Mouse (Mus musculus): Measurements from ENCODE around the gene Rabggtb. TPM values are rescaled to one million over a fixed set of nuclear protein-coding genes. Genes with fewer than 3 reads are reported as not detected.

The Rabggtb gene
- polyA plus RNA-seq (2016; fragmentation: Nextera tagmentation; extraction: Ambion mirVana): 47.2 and 50.7 TPM in 2 replicates

DNA sequence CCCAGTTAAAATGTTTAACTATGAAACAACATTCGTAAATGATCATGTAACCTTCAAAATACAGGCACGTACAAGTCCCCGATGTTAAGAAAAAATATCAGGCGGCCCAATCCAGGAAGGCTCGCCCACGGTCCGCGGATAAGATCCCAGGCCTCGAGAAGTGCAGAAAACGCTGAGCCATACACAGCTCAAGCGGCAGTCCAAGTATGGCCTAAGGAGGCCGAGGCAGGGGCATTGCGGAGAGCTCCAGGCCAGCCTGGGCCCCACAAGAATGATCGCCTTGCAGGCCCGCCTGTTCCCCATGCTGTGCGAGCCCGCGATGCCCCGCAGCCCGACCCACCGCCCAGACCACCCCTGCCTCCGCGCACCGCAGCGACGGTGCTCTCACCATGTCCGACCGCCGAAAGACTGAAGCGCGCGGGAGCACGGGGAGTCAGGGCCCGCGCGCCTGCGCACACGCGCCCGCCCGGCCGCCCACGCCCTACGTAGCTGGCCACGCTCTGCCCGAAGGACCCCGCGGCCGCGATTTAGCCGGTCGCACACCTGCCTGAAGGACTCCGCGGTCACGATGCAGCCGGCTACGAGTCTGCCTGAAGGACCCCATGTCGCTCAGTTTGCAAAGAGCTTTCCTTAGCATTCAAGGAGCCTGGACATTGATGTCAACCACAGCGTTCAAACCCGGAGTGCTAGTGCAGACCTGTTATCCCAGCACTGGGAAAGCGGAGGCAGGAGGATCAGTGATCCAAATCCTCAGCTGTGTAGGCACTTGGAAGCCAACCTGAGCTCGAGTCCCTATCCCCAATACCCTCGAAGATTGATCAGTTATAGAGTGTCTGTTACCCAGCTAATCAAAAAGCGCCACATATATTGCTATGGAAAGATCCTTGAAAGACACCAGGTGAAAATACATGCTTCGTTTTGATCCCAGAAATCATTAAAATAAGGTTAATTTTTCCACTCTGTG lies at the start of gene Rabggtb:
TSS of gene Rabggtb (minus strand) at position 464 of the 964 bp plus-strand sequence.
- peaks cover 43% of the 10 kb centered on the region for H3K4me1 ChIP-seq
- DNase-seq (ENCODE audit: low spot score): peak; percentile 97
- H3K27me3 ChIP-seq (ENCODE audit: low read depth, poor library complexity, severe bottlenecking): no peaks in the 10 kb centered on the region
- WGBS: under 1% methylated on average over 65 of the region's 65 CpGs
- peak within 1 kb of the TSS; percentile 80 for H3K4me3 ChIP-seq
- H3K36me3 ChIP-seq: peaks cover 38% of the 10 kb centered on the region
- H3K27ac ChIP-seq: peak within 1 kb of the TSS; percentile 96
- no peaks in the 10 kb centered on the region for H3K9me3 ChIP-seq (replicated peaks)

DNA sequence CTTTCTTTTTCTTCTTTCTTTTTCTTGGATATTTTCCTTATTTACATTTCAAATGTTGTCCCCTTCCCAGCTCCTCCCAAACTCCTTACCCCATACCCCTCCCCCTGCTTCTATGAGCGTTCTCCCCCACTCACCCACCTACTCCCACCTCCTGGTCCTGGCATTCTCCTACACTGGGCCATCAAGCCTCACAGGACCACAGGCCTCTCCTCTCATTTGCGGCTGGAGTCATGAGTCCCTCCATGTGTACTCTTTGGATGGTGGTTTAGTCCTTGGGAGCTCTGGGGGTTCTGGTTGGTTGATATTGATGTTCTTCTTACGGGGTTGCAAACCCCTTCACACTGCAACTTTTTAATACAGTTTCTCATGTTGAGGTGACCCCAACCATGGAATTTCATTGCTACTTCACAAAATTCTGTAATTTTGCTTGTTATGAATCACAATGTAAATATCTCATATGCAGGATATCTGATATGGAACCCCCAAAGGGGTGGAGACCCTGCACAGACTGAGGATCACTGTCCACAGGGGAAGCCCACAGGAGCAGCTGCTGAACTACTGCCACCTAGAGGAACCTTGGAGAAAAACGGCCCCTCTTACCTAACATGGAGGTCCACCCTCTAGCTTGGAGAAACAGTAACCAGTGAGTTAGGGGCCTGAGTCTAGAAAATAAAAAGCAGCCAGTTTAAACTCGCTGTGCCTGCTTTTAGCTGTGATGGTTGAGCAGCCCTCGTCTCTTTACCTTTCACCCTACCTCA lies 49.0 kb upstream of the Rabggtb start:
- Histone ChIP-seq H3K4me1 (no peaks in the 10 kb centered on the region), H3K27ac (no peak overlapping the region), H3K4me3 (no peak overlapping the region), H3K9me3 (replicated peaks) (no peaks in the 10 kb centered on the region), H3K27me3 (ENCODE audit: low read depth, poor library complexity, severe bottlenecking) (no peaks in the 10 kb centered on the region), H3K36me3 (no peaks in the 10 kb centered on the region)
- DNase-seq (ENCODE audit: low spot score): no peak
- WGBS: 73% methylated on average over 6 of the region's 6 CpGs

DNA sequence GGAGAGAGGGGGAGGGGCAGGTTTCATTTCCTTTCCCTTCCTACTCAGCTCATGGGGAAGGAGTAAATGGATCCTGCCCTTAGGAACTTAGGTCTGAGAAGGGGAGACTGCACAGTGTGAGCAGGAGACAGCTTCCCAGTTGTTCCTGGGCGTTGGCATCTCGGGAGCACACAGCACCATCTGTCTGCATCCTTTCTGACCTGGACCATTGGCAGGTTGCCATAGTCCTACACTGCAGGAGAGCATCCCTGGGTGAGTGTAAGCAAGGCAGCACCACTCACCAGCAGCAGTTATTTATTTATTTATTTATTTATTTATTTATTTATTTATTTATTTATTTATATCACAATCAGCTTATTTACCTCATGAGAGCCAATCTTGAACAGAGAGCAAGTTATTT lies 48.1 kb upstream of the Rabggtb start:
- 84% methylated on average over 2 of the region's 2 CpGs for WGBS
- no peaks in the 10 kb centered on the region for H3K36me3 ChIP-seq
- no peak for DNase-seq (ENCODE audit: low spot score)

DNA sequence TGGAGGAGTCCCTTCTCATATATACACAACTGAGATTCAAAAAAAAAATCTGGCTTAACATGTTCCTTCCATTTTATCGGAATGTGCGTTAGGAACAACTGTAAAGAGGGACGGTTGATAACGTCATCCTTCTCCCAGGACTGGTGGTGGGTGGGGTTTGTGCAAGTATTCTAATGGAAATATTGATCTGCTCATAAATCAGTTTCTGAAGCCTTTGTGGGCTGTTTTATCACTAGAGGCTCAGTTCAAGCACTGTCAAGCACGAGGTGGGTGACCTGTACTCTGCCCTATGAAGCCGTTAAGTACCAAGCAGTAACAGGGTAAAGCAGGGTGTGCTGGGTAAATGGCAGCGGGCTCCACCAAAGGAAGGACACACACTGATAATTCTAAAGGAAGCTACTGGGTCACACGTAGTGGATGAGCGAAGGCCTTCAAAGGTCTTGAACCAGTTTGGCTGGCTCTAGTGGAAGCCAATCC lies 47.0 kb upstream of the Rabggtb start:
- Histone ChIP-seq H3K27me3 (ENCODE audit: low read depth, poor library complexity, severe bottlenecking) (no peaks in the 10 kb centered on the region), H3K9me3 (replicated peaks) (no peaks in the 10 kb centered on the region), H3K4me1 (no peaks in the 10 kb centered on the region), H3K36me3 (no peaks in the 10 kb centered on the region), H3K4me3 (no peak overlapping the region), H3K27ac (no peak overlapping the region)
- DNase-seq (ENCODE audit: low spot score): no peak
- WGBS: 86% methylated on average over 9 of the region's 9 CpGs

More for the DNA sequence above, 48.1 kb upstream of the Rabggtb start:
- H3K27me3 ChIP-seq (ENCODE audit: low read depth, poor library complexity, severe bottlenecking): no peaks in the 10 kb centered on the region
- no peak overlapping the region for H3K4me3 ChIP-seq
- H3K9me3 ChIP-seq (replicated peaks): no peaks in the 10 kb centered on the region
- no peaks in the 10 kb centered on the region for H3K4me1 ChIP-seq
- no peak overlapping the region for H3K27ac ChIP-seq

GRCm38 (mm10) chr3:153959035-153959730 lies 46.4 kb upstream of the Rabggtb start:
- Histone ChIP-seq H3K27ac (no peak overlapping the region), H3K27me3 (ENCODE audit: low read depth, poor library complexity, severe bottlenecking) (no peaks in the 10 kb centered on the region), H3K9me3 (replicated peaks) (no peaks in the 10 kb centered on the region), H3K4me1 (no peaks in the 10 kb centered on the region), H3K4me3 (no peak overlapping the region), H3K36me3 (no peaks in the 10 kb centered on the region)
- no peak for DNase-seq (ENCODE audit: low spot score)
- 100% methylated on average over 1 of the region's 1 CpGs for WGBS

DNA sequence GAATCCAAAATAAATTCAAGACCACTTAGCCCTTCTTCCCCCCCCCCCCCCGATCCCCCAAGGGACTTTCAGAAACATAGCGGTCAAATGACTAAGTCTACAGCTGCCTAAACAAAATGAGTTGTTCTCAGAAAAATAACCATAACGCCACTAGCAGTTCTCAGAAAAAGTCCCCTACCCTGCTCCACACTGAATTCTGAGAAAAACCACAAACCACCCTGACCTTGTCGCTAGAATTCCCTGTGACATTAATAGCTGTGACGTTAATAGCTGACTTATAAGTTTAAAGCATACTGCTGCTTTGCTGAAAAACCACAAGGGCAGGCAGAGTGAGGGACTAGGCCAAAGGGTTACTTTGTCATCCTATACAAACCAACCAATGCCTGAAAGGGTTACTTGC lies 45.1 kb upstream of the Rabggtb start:
- Histone ChIP-seq H3K27me3 (ENCODE audit: low read depth, poor library complexity, severe bottlenecking) (no peaks in the 10 kb centered on the region), H3K27ac (no peak overlapping the region), H3K4me3 (no peak overlapping the region), H3K9me3 (replicated peaks) (no peaks in the 10 kb centered on the region), H3K4me1 (no peaks in the 10 kb centered on the region), H3K36me3 (no peaks in the 10 kb centered on the region)
- 94% methylated on average over 5 of the region's 5 CpGs for WGBS
- DNase-seq (ENCODE audit: low spot score): no peak

GRCm38 (mm10) chr3:153948176-153948575 lies 35.4 kb upstream of the Rabggtb start:
- H3K4me1 ChIP-seq: peaks cover 16% of the 10 kb centered on the region
- no peaks in the 10 kb centered on the region for H3K9me3 ChIP-seq (replicated peaks)
- no peaks in the 10 kb centered on the region for H3K27me3 ChIP-seq (ENCODE audit: low read depth, poor library complexity, severe bottlenecking)
- no peaks in the 10 kb centered on the region for H3K36me3 ChIP-seq
- DNase-seq (ENCODE audit: low spot score): no peak
- H3K4me3 ChIP-seq: no peak overlapping the region
- WGBS: 62% methylated on average over 2 of the region's 2 CpGs
- no peak overlapping the region for H3K27ac ChIP-seq

DNA sequence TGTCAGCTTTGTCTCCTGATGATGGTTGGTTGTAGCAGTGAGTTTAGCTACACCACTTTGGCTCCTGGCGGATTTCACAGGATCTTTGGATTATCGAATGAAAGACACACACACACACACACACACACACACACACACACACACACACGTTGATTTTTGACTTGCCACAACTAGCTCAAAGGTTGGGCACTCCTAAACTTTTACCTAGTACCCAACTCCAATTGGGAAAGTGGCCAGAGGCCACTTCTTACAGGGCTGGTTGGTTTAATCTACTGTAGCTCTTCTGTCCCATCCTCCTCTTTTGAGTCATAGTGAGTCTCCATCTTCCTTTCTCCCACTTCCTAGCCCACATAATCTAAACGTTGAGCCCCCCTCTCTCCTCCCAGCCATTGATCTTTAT lies 34.5 kb upstream of the Rabggtb start:
- Histone ChIP-seq H3K9me3 (replicated peaks) (no peaks in the 10 kb centered on the region), H3K27ac (no peak overlapping the region), H3K36me3 (no peaks in the 10 kb centered on the region), H3K27me3 (ENCODE audit: low read depth, poor library complexity, severe bottlenecking) (no peaks in the 10 kb centered on the region), H3K4me3 (no peak overlapping the region), H3K4me1 (peaks cover 23% of the 10 kb centered on the region)
- 82% methylated on average over 4 of the region's 4 CpGs for WGBS
- no peak for DNase-seq (ENCODE audit: low spot score)

DNA sequence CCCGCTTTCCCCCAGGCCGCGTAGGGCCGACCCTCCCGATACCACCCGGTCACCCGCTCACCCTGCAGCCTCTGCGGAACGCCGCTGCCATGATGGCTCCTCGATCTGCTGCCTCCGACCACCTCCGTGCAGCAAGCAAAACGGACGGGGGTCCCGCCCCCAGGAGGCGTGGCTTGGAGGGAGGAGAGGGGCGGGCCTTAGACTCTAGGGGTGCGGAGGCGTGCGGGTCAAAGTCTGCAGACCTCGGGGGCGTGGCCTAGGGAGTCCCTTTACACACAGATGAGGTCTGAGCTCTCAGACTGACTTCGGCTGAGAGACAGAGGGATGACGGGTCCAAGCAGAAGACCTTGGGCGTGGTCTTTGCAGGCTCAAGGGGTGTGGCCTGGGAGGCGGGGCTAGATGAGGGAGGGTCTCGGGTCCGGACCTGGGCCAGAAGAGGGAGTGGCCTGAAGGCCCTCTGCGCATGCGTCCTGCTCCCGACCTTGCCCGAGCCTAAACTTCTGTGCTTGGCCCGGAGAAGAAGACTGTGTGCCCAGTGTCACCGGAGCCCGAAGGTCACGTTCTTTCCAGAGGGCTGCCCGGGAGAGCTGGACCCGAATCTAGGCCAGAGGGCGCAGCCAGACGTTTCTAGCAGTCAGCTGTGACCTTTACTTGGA lies 31.7 kb upstream of the Rabggtb start, which contains the start of gene Acadm:
TSS of gene Acadm (minus strand) at position 298 of the 656 bp plus-strand sequence.
- Histone ChIP-seq H3K36me3 (peaks cover 9% of the 10 kb centered on the region), H3K27me3 (ENCODE audit: low read depth, poor library complexity, severe bottlenecking) (no peaks in the 10 kb centered on the region), H3K9me3 (replicated peaks) (no peaks in the 10 kb centered on the region), H3K4me1 (peaks cover 23% of the 10 kb centered on the region), H3K27ac (peak within 1 kb of the TSS; percentile 90), H3K4me3 (peak within 1 kb of the TSS; percentile 81)
- under 1% methylated on average over 41 of the region's 41 CpGs for WGBS
- peak; percentile 99 for DNase-seq (ENCODE audit: low spot score)

- Histone ChIP-seq H3K36me3 (peaks cover 12% of the 10 kb centered on the region), H3K4me3 (peak overlapping the region; percentile 81), H3K4me1 (peaks cover 23% of the 10 kb centered on the region), H3K9me3 (replicated peaks) (no peaks in the 10 kb centered on the region), H3K27ac (peak overlapping the region; percentile 90), H3K27me3 (ENCODE audit: low read depth, poor library complexity, severe bottlenecking) (no peaks in the 10 kb centered on the region)
- WGBS: under 1% methylated on average over 19 of the region's 19 CpGs
- DNase-seq (ENCODE audit: low spot score): no peak
These were observed 31.1 kb upstream of the Rabggtb start for GRCm38 (mm10) chr3:153943901-153944334.

GRCm38 (mm10) chr3:153943003-153943640 lies 30.3 kb upstream of the Rabggtb start:
- WGBS: 74% methylated on average over 12 of the region's 12 CpGs
- H3K27ac ChIP-seq: no peak overlapping the region
- peaks cover 20% of the 10 kb centered on the region for H3K36me3 ChIP-seq
- no peak for DNase-seq (ENCODE audit: low spot score)
- H3K9me3 ChIP-seq (replicated peaks): no peaks in the 10 kb centered on the region
- H3K27me3 ChIP-seq (ENCODE audit: low read depth, poor library complexity, severe bottlenecking): no peaks in the 10 kb centered on the region
- H3K4me3 ChIP-seq: peak overlapping the region; percentile 81
- peaks cover 23% of the 10 kb centered on the region for H3K4me1 ChIP-seq

Measured in limb, embryonic 10.5 days (tissue).